Mouse (Mus musculus): Measurements from ENCODE around the gene Slco4c1.

- TF ChIP-seq POLR2A (IDR thresholded peaks at IDR 0.05; ENCODE audit: extremely low read depth, insufficient read depth, low read length): no peak
- no peak for TF ChIP-seq CTCF (IDR thresholded peaks at IDR 0.05; ENCODE audit: extremely low read depth, insufficient read depth, low read length)
Measured at GRCm38 (mm10) chr1:96773712-96774111, 98.3 kb downstream of the Slco4c1 start.
